Mouse (Mus musculus) limb, embryonic 13.5 days (tissue): ENCODE measurements around the gene Slc44a1. TPM values are rescaled to one million over a fixed set of nuclear protein-coding genes. Genes with fewer than 3 reads are reported as not detected.

Experiments
- ATAC-seq: fragments of 200-750 bp; cut with Nextera tagmentation; 2 replicates; pipeline ENCODE4 v1.8.0; 2017; ENCODE audit warnings: low read depth, moderate number of reproducible peaks, moderate TSS enrichment; ENCODE audit not compliant: low FRiP score
- H3K27ac ChIP-seq: fragments of 300-500 bp; sonication (generic); 2 replicates; pipeline ENCODE4 v1.5.1; 2015; ENCODE audit warnings: inconsistent platforms, mild to moderate bottlenecking, moderate library complexity
- H3K27me3 ChIP-seq: fragments of 300-500 bp; sonication (generic); 2 replicates; pipeline ENCODE4 v1.6.1; 2015; ENCODE audit warnings: mild to moderate bottlenecking, inconsistent platforms
- H3K36me3 ChIP-seq: fragments of 300-500 bp; sonication (generic); 2 replicates; pipeline ENCODE4 v1.6.1; 2015; ENCODE audit warnings: inconsistent platforms, mild to moderate bottlenecking, moderate library complexity
- H3K4me1 ChIP-seq: fragments of 300-500 bp; sonication (generic); 2 replicates; pipeline ENCODE4 v1.6.1; 2015; ENCODE audit warnings: inconsistent platforms
- H3K4me2 ChIP-seq: fragments of 300-500 bp; sonication (generic); replicated peaks from 2 replicates; pipeline ENCODE4 v1.6.1; 2015; ENCODE audit warnings: inconsistent platforms, mild to moderate bottlenecking, moderate library complexity
- H3K4me3 ChIP-seq: fragments of 300-500 bp; sonication (generic); 2 replicates; pipeline ENCODE4 v1.5.1; 2015; ENCODE audit warnings: moderate library complexity, mild to moderate bottlenecking, inconsistent platforms
- H3K9ac ChIP-seq: fragments of 300-500 bp; sonication (generic); 2 replicates; pipeline ENCODE4 v1.6.1; 2015; ENCODE audit warnings: mild to moderate bottlenecking, inconsistent platforms
- H3K9me3 ChIP-seq: fragments of 300-500 bp; sonication (generic); 2 replicates; pipeline ENCODE4 v1.6.1; 2016; ENCODE audit warnings: inconsistent platforms
- WGBS: fragments of 180-500 bp; shearing (Covaris S2); methylation state at CpG from one replicate; pipeline ENCODE4 v1.1.7; 2015; 5-methylcytosine and 5-hydroxymethylcytosine counted together
- polyA plus RNA-seq: library from polyadenylated mRNA; unstranded; fragments of >200 nt; fragmentation: Nextera tagmentation; extraction: Ambion mirVana; gene quantifications from 2 replicates; pipeline ENCODE4 v1.2.1, GENCODE M21; 2015

Gene Slc44a1
- polyA plus RNA-seq, 1 experiment from 2014 or later = 30.9 TPM

DNA sequence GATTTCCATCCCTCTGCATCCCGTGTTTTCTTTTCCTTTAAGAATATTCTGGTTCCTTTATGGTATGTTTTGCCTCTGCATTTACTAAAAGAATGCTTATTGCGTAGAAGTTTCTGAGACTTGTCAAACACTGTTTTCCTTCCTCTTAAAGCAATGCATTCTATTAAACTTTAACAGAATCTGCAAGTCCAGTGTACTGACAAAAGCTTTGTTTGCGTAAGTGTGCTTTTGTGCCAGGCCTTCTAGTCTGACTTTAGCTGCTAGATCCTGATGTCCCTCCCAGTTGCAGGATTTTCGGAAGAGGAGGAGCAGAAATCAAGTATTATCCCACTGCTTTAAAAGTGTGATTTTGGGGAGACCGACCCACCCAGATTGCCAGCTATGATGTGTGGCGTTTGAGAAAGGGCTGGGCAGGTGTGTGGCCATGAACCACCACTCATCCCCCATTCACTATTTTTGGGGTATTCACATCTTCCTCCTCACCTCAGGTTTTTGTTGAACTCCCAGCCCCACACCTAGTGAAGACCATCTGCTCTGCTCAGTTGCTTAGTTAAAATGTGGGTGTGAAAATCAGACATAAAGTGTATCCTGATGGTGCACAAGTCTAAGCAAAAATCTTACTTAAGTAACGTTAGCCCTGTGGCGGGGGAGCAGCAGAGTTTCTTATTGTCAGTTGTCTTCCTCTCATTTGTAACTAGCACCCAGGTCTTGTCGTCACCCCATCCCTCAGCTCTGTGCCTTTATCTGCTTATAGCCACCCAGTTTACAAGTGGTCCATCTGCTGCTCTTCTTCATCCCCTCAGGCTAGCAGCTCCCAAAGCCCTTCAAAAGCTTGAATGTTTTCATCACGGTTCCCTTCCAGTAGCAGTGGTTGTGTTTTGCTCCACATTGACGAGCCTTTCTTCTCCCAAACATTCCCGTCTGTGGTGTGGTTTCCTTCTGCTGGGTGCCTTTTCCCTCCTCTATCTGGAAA lies 47.3 kb downstream of the Slc44a1 start:
- 0 out of 2 replicates have a peak, but pooled peaks cover 5% of the 10 kb centered on the region for H3K4me1 ChIP-seq
- no peaks in the 10 kb centered on the region for H3K9me3 ChIP-seq
- WGBS = 79% methylated on average over 12 of the region's 12 CpGs
- no peak for ATAC-seq
- no peak overlapping the region for H3K27ac ChIP-seq
- H3K36me3 ChIP-seq = 0 out of 2 replicates have a peak, but pooled peaks cover under 1% of the 10 kb centered on the region
- H3K9ac ChIP-seq = no peak overlapping the region
- H3K4me2 ChIP-seq = no peak overlapping the region
- no peak overlapping the region for H3K4me3 ChIP-seq
- no peaks in the 10 kb centered on the region for H3K27me3 ChIP-seq

DNA sequence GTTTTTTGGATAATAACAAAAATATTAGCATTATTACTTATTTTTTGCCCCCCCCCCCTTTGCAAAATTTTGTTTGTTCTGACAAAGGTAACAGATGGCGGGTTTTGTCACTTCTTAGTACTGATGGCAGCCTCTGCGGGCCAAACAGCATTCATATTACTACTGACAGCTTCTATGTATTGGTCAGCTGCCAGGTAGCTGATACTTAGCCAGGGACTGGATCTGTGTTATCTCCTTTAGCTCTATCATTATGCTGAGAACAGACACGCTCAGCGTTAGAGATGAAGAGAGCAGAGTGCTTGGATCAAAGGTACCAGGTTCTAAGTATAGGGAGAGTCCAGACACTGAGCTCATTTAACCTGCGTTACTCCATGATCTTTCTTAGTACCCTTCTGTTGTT lies 48.6 kb downstream of the Slc44a1 start:
- Histone ChIP-seq H3K27ac (no peak overlapping the region), H3K4me1 (0 out of 2 replicates have a peak, but pooled peaks cover 5% of the 10 kb centered on the region), H3K9ac (no peak overlapping the region), H3K4me3 (no peak overlapping the region), H3K27me3 (no peaks in the 10 kb centered on the region), H3K4me2 (no peak overlapping the region), H3K36me3 (no peaks in the 10 kb centered on the region), H3K9me3 (no peaks in the 10 kb centered on the region)
- WGBS = 87% methylated on average over 5 of the region's 5 CpGs
- no peak for ATAC-seq

DNA sequence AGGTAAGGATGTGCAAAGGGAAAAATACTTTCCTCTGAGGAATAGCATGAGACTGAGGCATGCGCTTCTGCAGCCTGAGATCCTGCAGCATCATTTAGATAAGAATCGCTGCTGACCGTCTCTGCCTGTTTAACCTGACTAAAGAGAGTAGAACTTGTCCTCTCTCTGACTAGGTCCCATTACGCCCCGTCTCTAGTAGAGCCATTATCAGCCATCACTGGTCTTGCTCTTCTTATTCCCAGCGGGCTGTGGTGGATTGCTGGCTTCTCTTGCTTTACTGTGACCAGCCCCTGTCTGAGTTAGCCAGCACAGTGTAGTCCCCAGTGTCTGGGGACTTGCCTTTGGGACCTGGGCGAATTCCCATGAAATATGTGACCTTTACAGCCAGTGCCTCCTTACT lies 50.2 kb downstream of the Slc44a1 start:
- no peak overlapping the region for H3K4me2 ChIP-seq
- H3K9me3 ChIP-seq = no peaks in the 10 kb centered on the region
- H3K4me3 ChIP-seq = no peak overlapping the region
- H3K4me1 ChIP-seq = 0 out of 2 replicates have a peak, but pooled peaks cover 5% of the 10 kb centered on the region
- no peak overlapping the region for H3K27ac ChIP-seq
- WGBS = 85% methylated on average over 7 of the region's 7 CpGs
- H3K27me3 ChIP-seq = no peaks in the 10 kb centered on the region
- ATAC-seq = no peak
- no peaks in the 10 kb centered on the region for H3K36me3 ChIP-seq
- H3K9ac ChIP-seq = no peak overlapping the region

DNA sequence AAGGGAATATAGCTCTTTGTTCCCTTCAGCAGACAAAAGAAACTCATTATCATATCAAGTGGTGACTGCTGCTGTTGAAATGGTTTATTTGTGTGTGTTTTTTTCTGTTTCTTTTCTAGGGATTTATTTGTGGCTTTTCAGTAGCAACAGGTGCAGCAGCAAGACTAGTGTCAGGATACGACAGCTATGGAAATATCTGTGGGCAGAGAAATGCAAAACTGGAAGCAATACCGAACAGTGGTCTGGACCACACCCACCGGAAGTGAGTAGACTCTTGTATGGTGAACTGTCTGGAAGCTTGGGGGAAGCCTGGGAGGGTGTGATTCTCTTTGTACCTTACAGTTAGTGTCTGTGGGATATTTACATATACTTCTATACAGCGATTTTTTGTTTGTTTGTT lies 51.1 kb downstream of the Slc44a1 start:
- no peak for ATAC-seq
- Histone ChIP-seq H3K27me3 (no peaks in the 10 kb centered on the region), H3K4me2 (no peak overlapping the region), H3K36me3 (no peaks in the 10 kb centered on the region), H3K9me3 (no peaks in the 10 kb centered on the region), H3K4me1 (0 out of 2 replicates have a peak, but pooled peaks cover 1% of the 10 kb centered on the region), H3K9ac (no peak overlapping the region), H3K4me3 (no peak overlapping the region), H3K27ac (no peak overlapping the region)
- 79% methylated on average over 4 of the region's 4 CpGs for WGBS

DNA sequence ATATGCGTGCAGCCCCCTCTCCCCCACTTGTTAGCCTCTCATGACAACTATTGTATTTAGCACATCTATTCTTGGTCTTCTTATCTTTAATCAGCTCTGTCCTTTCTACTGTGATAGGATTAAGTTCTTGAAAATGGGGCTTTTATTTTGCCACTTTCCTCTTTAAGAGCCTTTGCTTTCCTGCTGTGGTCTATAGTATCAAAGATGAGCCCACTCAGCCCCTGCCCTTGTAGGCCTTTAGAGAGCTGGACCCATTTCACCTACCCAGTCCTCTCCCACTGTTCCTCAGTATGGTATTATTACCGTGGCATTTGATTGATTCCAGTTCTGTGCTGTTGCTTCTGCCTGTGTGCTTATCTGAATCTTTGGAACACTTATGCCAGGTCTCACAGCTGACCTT lies 55.4 kb downstream of the Slc44a1 start:
- Histone ChIP-seq H3K9ac (no peak overlapping the region), H3K4me2 (no peak overlapping the region), H3K9me3 (no peaks in the 10 kb centered on the region), H3K27ac (no peak overlapping the region), H3K36me3 (no peaks in the 10 kb centered on the region), H3K4me3 (no peak overlapping the region), H3K27me3 (no peaks in the 10 kb centered on the region), H3K4me1 (no peaks in the 10 kb centered on the region)
- WGBS = 53% methylated on average over 2 of the region's 2 CpGs
- no peak for ATAC-seq

DNA sequence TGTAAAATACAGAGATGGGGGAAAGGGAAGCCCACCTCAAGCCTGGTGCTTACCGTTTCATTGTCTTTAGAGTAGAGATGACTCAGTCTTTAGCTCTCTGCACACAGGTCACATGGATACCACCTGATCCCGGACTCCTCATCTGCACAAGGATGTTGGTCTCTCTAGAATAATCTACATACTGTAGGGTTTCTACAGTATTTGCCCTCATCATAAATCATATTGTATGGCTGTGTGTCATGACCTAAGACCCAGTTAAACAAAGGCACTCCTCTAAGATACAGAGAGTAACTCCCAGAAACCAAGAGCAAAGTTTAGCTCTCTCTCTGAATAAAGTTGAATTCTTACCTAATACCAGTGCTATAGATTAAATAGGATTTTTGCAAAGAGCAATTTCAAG lies 62.6 kb downstream of the Slc44a1 start:
- Histone ChIP-seq H3K27me3 (no peaks in the 10 kb centered on the region), H3K4me2 (no peak overlapping the region), H3K9ac (no peak overlapping the region), H3K4me3 (no peak overlapping the region), H3K36me3 (no peaks in the 10 kb centered on the region), H3K4me1 (no peaks in the 10 kb centered on the region), H3K9me3 (no peaks in the 10 kb centered on the region), H3K27ac (no peak overlapping the region)
- 95% methylated on average over 2 of the region's 2 CpGs for WGBS
- no peak for ATAC-seq

DNA sequence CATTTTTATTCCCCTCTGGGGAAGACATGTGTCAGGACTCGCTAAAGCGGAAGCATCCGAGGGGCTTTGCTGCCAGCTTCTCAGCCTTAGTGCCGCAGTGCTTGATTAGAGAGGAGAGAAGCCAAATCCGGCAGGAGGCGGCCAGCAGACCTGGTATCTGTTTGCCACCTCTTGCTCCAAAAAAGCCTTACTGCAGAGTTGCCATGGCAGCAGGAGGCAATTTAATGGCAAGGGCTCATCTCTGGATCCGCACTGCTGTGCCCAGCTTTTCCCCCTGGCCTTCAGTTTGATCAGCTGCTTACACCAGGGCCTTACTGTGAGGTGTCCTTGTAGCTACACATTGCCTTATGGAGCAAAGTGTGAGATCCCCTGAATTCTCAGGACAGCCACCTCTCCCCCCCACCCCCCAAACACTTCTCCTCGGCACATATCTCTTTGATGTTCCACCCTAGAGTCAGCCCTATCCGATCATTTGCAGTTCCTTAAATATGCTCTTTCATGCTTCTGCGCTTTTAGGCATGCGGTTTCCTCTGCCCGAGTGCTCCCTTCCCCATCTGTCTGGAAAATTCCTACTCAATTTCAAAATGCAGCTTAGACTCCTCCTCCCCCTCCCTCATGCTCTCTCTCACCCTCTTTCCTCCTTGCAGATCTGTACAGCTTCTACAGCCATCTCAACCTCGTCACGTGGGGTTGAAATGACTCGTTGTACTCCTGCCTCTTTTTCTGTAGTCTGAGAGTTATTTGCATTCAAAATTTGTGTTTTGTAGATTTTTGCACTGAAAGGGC lies 72.1 kb downstream of the Slc44a1 start:
- ATAC-seq = peak; percentile 59; the same call in 1 of the 2 replicates
- no peak overlapping the region; the same call in 1 of the 2 replicates for H3K9ac ChIP-seq
- no peaks in the 10 kb centered on the region for H3K9me3 ChIP-seq
- no peak overlapping the region for H3K4me3 ChIP-seq
- 0 out of 2 replicates have a peak, but pooled peaks cover under 1% of the 10 kb centered on the region for H3K36me3 ChIP-seq
- 0 out of 2 replicates have a peak overlapping the region, but pooled peaks have one; percentile 21 for H3K4me2 ChIP-seq
- whole genome bisulfite sequencing = 44% methylated on average over 15 of the region's 15 CpGs
- peak overlapping the region; percentile 33; the same call in 1 of the 2 replicates for H3K27ac ChIP-seq
- peaks cover 22% of the 10 kb centered on the region for H3K4me1 ChIP-seq
- no peaks in the 10 kb centered on the region for H3K27me3 ChIP-seq

DNA sequence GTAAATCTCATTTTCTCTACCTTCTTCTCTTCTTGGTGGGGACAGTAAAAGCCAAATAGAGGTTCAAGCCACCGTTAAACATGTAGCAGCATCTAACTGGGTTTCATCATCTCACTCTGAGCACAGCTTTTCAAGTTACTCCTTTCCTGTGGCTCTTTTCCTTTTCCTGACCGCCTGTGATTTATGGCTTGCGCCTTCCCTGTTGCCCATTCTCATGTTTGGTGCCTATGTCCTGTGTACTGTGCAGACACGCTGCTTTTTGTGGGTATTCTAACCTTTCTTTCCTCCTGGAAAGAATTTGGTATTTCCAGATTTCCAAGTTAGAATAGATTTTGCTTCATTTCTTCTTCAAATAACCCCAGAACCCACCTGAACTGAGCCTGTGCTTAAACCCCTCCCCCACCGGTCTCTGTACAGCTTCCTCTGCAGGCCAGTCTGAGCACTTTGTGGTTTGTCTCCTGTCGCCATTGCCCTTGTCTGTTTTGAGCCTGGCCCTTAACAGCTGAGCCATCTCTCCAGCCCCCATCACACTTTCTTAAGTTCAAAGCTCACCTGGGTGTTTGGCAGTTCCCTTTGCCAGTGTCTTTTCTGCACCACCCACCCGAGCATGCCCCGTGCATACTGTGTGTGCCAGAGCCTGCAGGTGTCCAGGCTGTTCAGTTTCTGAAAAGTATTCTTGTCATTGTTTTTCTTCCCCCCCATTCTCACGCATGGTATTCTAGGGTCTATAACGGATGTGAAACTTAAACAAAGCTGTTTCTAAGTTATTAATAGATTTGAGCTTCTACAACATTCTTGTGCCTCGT lies 73.3 kb downstream of the Slc44a1 start:
- no peak overlapping the region for H3K27ac ChIP-seq

DNA sequence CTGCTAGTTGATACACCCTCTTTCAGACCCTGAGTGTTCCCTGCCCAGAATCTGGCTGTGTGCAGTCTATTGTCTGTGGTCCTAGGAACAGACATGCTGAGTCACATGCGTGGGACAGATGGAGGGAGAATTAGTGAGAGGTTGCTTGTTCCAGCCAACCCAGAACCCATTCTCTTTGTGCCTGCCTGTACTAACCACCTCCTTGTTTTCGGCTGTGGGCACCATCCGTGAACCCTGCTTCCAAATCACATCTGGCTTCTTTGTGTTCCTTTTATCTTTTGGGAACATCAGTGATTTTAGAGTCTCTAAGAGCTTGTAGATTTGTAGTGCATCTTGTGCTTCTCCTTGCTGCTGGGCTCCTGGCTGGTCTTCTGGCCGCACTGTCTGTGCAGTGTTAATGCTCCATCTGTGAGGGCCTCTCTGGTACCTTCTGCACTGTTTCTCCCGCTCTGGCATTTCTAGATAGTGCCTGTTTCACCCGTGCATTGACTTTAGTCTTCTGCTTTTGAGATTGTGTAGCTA lies 75.9 kb downstream of the Slc44a1 start:
- no peak for ATAC-seq
- no peak overlapping the region for H3K9ac ChIP-seq
- WGBS = 80% methylated on average over 6 of the region's 6 CpGs
- peaks cover 5% of the 10 kb centered on the region; the same call in 1 of the 2 replicates for H3K36me3 ChIP-seq
- H3K9me3 ChIP-seq = no peaks in the 10 kb centered on the region
- H3K27me3 ChIP-seq = no peaks in the 10 kb centered on the region
- H3K4me3 ChIP-seq = no peak overlapping the region
- peaks cover 22% of the 10 kb centered on the region for H3K4me1 ChIP-seq
- no peak overlapping the region for H3K4me2 ChIP-seq
- no peak overlapping the region for H3K27ac ChIP-seq

More for the DNA sequence above, 73.3 kb downstream of the Slc44a1 start:
- WGBS = 67% methylated on average over 11 of the region's 11 CpGs
- no peak for ATAC-seq
- peaks cover 22% of the 10 kb centered on the region for H3K4me1 ChIP-seq
- H3K9me3 ChIP-seq = no peaks in the 10 kb centered on the region
- H3K4me3 ChIP-seq = no peak overlapping the region
- H3K9ac ChIP-seq = no peak overlapping the region
- no peaks in the 10 kb centered on the region for H3K27me3 ChIP-seq
- H3K36me3 ChIP-seq = peaks cover 5% of the 10 kb centered on the region; the same call in 1 of the 2 replicates
- H3K4me2 ChIP-seq = no peak overlapping the region

DNA sequence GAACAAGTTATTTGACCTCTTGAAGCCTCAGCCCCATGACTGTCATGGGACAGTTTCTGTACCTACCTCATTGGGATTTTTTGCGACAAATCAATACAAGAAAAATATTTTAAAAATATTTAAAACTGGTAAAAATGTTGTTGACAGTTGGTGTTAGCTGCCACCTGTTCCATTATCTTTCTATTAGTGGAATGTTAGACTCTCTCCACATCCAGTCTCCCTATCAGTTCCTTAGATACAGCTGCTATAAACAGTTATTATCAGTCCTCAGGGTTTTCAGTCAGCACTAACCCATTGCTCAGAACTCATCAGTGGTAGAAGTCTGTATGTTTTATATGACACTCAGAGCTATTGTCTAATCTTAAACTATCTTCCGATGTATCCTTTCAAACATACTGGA lies 79.2 kb downstream of the Slc44a1 start:
- 97% methylated on average over 2 of the region's 2 CpGs for WGBS
- H3K4me1 ChIP-seq = no peaks in the 10 kb centered on the region
- no peak overlapping the region for H3K4me2 ChIP-seq
- no peaks in the 10 kb centered on the region for H3K9me3 ChIP-seq
- H3K36me3 ChIP-seq = peaks cover 5% of the 10 kb centered on the region; the same call in 1 of the 2 replicates
- no peak overlapping the region for H3K4me3 ChIP-seq
- H3K27ac ChIP-seq = no peak overlapping the region
- no peak overlapping the region for H3K9ac ChIP-seq
- ATAC-seq = no peak
- H3K27me3 ChIP-seq = no peaks in the 10 kb centered on the region

DNA sequence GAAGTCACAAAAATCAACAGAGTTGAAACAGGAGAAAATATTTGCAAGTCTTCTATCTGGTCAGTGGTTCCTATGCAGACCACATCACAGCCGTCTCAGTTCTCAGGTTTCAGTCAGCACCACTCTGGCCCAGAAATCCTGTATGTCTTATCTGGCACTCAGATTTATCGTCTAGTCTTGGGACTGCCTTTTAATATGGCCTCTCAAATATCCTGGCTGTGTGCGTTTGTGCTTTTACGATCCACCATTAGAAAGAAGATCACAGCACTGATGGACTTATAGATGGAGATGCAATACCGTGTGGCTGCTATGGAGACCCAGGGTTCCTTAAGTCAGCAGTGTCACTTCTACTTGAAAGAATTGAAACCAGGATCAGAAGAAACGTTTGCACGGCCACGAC lies 80.8 kb downstream of the Slc44a1 start:
- Histone ChIP-seq H3K4me3 (no peak overlapping the region), H3K9ac (no peak overlapping the region), H3K36me3 (peaks cover 5% of the 10 kb centered on the region; the same call in 1 of the 2 replicates), H3K4me2 (no peak overlapping the region), H3K4me1 (no peaks in the 10 kb centered on the region), H3K9me3 (no peaks in the 10 kb centered on the region), H3K27ac (no peak overlapping the region), H3K27me3 (no peaks in the 10 kb centered on the region)
- no peak for ATAC-seq
- 45% methylated on average over 8 of the region's 8 CpGs for WGBS
